Mouse (Mus musculus): ENCODE measurements around the gene Psen2.

- no peak for TF ChIP-seq CTCF (IDR thresholded peaks at IDR 0.05; ENCODE audit: borderline replicate concordance, control insufficient read depth, extremely low read depth, insufficient read depth, low read length, poor library complexity)
- no peak for TF ChIP-seq POLR2A (IDR thresholded peaks at IDR 0.05; ENCODE audit: control insufficient read depth, extremely low read depth, insufficient read depth, low read length, poor library complexity)
Measured at GRCm38 (mm10) chr1:180178340-180178739, 84.9 kb downstream of the Psen2 start.

Data from thymus, adult 2 months (tissue).